ENCODE assay signal across 19 mouse cellular contexts in the genomic region with DNA sequence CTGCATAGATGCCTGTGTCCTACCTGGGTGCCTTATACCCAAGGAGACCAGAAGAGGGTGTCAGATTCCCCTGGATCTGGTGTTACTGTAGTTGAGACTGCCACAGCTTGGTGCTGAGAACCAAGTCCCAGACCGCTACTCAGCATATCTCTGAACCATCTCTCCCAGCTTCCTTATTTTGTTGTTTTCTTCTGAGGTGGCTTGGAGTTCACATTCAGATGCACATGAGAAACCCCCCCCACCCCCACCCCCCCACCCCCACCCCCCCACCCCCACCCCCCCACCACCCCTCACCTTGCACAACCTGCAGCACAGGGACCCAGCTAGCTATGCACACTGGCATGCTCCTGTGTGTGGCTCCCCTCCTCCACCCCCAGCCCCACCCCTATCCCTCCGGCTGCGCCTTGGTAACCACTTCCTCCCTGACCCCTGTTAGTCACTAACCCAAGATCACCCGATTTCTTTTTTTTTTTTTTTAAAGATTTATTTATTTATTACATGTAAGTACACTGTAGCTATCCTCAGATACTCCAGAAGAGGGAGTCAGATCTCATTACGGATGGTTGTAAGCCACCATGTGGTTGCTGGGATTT. TPM values are rescaled to one million over a fixed set of nuclear protein-coding genes. Genes with fewer than 3 reads are reported as not detected.
DNase-seq lines count a peak whose midpoint lies in the region; ATAC-seq and TF ChIP-seq lines count a peak whose summit lies in the region.
"Had no signal": no experiment of that assay in that cellular context is flagged by ENCODE, and none has a peak within 500 bp of the region (broad histone marks: within the 10 kb centered on the region; RNA-seq: fewer than 3 reads in every experiment).

No protein-coding gene starts in this region.

- H3K4me1 ChIP-seq in stomach, postnatal 0 days (replicated peaks; ENCODE audit: control insufficient read depth, insufficient read depth), result peaks cover 5% of the 10 kb centered on the region

- no peak for TF ChIP-seq EP300 in stomach, postnatal 0 days (optimal IDR thresholded peaks at IDR 0.05)

- ATAC-seq in CD4-positive, CD25-positive, alpha-beta regulatory T cell, adult 4 months, result peak; percentile 87
- peak; percentile 64 for ATAC-seq in stomach, postnatal 0 days (ENCODE audit: low FRiP score, low TSS enrichment)
- ATAC-seq: hindbrain, postnatal 0 days; liver, embryonic 12.5 days had no signal

- no peak overlapping the region for H3K27ac ChIP-seq in stomach, postnatal 0 days (replicated peaks)
- H3K27ac ChIP-seq: heart, adult 2 months; hindbrain, postnatal 0 days; liver, embryonic 12.5 days; neural tube, embryonic 13.5 days had no signal

- no peak overlapping the region for H3K4me2 ChIP-seq in stomach, postnatal 0 days (replicated peaks; ENCODE audit: low read depth)
- H3K4me2 ChIP-seq: liver, embryonic 12.5 days; lung, embryonic 14.5 days; midbrain, embryonic 12.5 days; neural tube, embryonic 13.5 days had no signal

- H3K4me3 ChIP-seq in stomach, postnatal 0 days (ENCODE audit: low read depth, low read length), result no peak overlapping the region
- H3K4me3 ChIP-seq: heart, adult 2 months; liver, embryonic 12.5 days; midbrain, embryonic 12.5 days; neural tube, embryonic 13.5 days had no signal

- DNase-seq in R1 (ENCODE audit: low read depth, low spot score), result peak; percentile 76
- DNase-seq in induced T-regulatory cell, adult 2 months (ENCODE audit: low read depth), result peak; percentile 61
- DNase-seq in stomach, postnatal 0 days (ENCODE audit: low spot score), result peak; percentile 44
- DNase-seq in adrenal gland, adult (ENCODE audit: inconsistent age in 2 of 2, low spot score in 1 of 2), result no peak
- DNase-seq in left cerebral cortex, adult 11 months (ENCODE audit: low spot score), result no peak
- DNase-seq in urinary bladder, postnatal 14 days (ENCODE audit: low spot score), result no peak
- DNase-seq: adrenal gland, postnatal 14 days; heart, adult 2 months; heart, postnatal 4 days; kidney, adult 9 months; kidney, postnatal 4 days; layer of hippocampus, adult 9-11 months; lung, embryonic 14.5 days; right cerebral cortex, adult 18-20 months had no signal

- no peaks in the 10 kb centered on the region for H3K36me3 ChIP-seq in stomach, postnatal 0 days (ENCODE audit: control insufficient read depth, insufficient read depth, low read length)
- H3K36me3 ChIP-seq: liver, embryonic 12.5 days; midbrain, embryonic 12.5 days had no signal

- H3K9me3 ChIP-seq in stomach, postnatal 0 days (ENCODE audit: control insufficient read depth, low read length), result no peaks in the 10 kb centered on the region
- H3K9me3 ChIP-seq: liver, embryonic 12.5 days; midbrain, embryonic 12.5 days; neural tube, embryonic 13.5 days had no signal

- TF ChIP-seq CTCF in stomach, postnatal 0 days (IDR thresholded peaks at IDR 0.05; ENCODE audit: low read depth), result no peak

- H3K9ac ChIP-seq in stomach, postnatal 0 days (ENCODE audit: low read length), result no peak overlapping the region
- H3K9ac ChIP-seq: liver, embryonic 12.5 days; lung, embryonic 14.5 days; midbrain, embryonic 12.5 days; neural tube, embryonic 13.5 days had no signal

- WGBS in stomach, postnatal 0 days, result 73% methylated on average over 4 of the region's 5 CpGs

- no peaks in the 10 kb centered on the region for H3K27me3 ChIP-seq in stomach, postnatal 0 days (ENCODE audit: control insufficient read depth, insufficient read depth, low read length)
- H3K27me3 ChIP-seq: neural tube, embryonic 13.5 days had no signal

RNA-seq across cellular contexts. Expression of a gene that starts 50.9 kb away (rescaled TPM):
- polyA plus RNA-seq in CD4-positive, CD25-positive, alpha-beta regulatory T cell, adult 4 months (2017; shearing (Covaris generic)), result not detected
- polyA plus RNA-seq in stomach, postnatal 0 days (2015; fragmentation: Nextera tagmentation; extraction: Ambion mirVana), result 11.6 and 12.1 TPM in 2 replicates

Comparison
In these comparisons a context has a peak if more than half of its experiments do, and no peak if none do; other contexts are left out.
1. DNase-seq: peak in R1 (single experiment), induced T-regulatory cell, adult 2 months (single experiment) and stomach, postnatal 0 days (single experiment); none in adrenal gland, adult (0 of 2), left cerebral cortex, adult 11 months (single experiment) and urinary bladder, postnatal 14 days (single experiment).
2. RNA of a gene that starts 50.9 kb away (polyA plus RNA-seq): 11.6 to 12.1 TPM in stomach, postnatal 0 days; not detected in CD4-positive, CD25-positive, alpha-beta regulatory T cell, adult 4 months; every median in the first group is over 10 times any median in the second.